Mouse (Mus musculus) adrenal gland, adult 8-10 months (tissue): ENCODE measurements around the gene Sppl3. TPM values are rescaled to one million over a fixed set of nuclear protein-coding genes. Genes with fewer than 3 reads are reported as not detected.

Source experiments
- DNase-seq: peaks from one replicate; pipeline ENCODE4 v3.0.0; 2022
- total RNA-seq, 4 experiments: library from RNA; stranded (reverse); gene quantifications; 2 replicates each; pipeline ENCODE4 v1.2.4; 2022

The Sppl3 gene
- 10 to 100 TPM; 44.3 to 62.9 (median 56.7) TPM for total RNA-seq

- DNase-seq = peak; percentile 86
Measured at GRCm38 (mm10) chr5:115010577-115011216, at the start of gene Sppl3. Sppl3 (plus strand) TSS chr5:115011137.

- no peak for DNase-seq
Measured at GRCm38 (mm10) chr5:114961590-114962360, 49.2 kb upstream of the Sppl3 start.

- no peak for DNase-seq
Measured at GRCm38 (mm10) chr5:114964315-114964966, 46.5 kb upstream of the Sppl3 start.

GRCm38 (mm10) chr5:114964967-114965898 lies 45.7 kb upstream of the Sppl3 start:
- DNase-seq = no peak

- no peak for DNase-seq
Measured at GRCm38 (mm10) chr5:114967523-114968268, 43.2 kb upstream of the Sppl3 start.

GRCm38 (mm10) chr5:114968651-114969050 lies 42.3 kb upstream of the Sppl3 start:
- DNase-seq = no peak

- DNase-seq = no peak
Measured at GRCm38 (mm10) chr5:114969064-114969463, 41.9 kb upstream of the Sppl3 start.

GRCm38 (mm10) chr5:114969609-114970215 lies 41.2 kb upstream of the Sppl3 start:
- DNase-seq = no peak

GRCm38 (mm10) chr5:114970824-114971227 lies 40.1 kb upstream of the Sppl3 start, which contains the start of gene Hnf1a:
Hnf1a (minus strand) TSS chr5:114971094.
- no peak for DNase-seq

GRCm38 (mm10) chr5:114972201-114972600 lies 38.7 kb upstream of the Sppl3 start:
- no peak for DNase-seq

GRCm38 (mm10) chr5:114973131-114973530 lies 37.8 kb upstream of the Sppl3 start:
- DNase-seq = no peak

- DNase-seq = no peak
Measured at GRCm38 (mm10) chr5:114976935-114977334, 34.0 kb upstream of the Sppl3 start.

GRCm38 (mm10) chr5:114978473-114978872 lies 32.5 kb upstream of the Sppl3 start:
- no peak for DNase-seq

GRCm38 (mm10) chr5:114978888-114979249 lies 32.1 kb upstream of the Sppl3 start:
- no peak for DNase-seq

GRCm38 (mm10) chr5:114979250-114980121 lies 31.5 kb upstream of the Sppl3 start:
- DNase-seq = peak; percentile 49

GRCm38 (mm10) chr5:114980122-114980748 lies 30.7 kb upstream of the Sppl3 start:
- no peak for DNase-seq

- no peak for DNase-seq
Measured at GRCm38 (mm10) chr5:114982001-114982400, 28.9 kb upstream of the Sppl3 start.

- no peak for DNase-seq
Measured at GRCm38 (mm10) chr5:114985074-114985473, 25.9 kb upstream of the Sppl3 start.

- no peak for DNase-seq
Measured at GRCm38 (mm10) chr5:114996447-114996846, 14.5 kb upstream of the Sppl3 start.

GRCm38 (mm10) chr5:114997327-114997726 lies 13.6 kb upstream of the Sppl3 start:
- no peak for DNase-seq
